Mouse (Mus musculus): ENCODE measurements around the gene Cd300lg. TPM values are rescaled to one million over a fixed set of nuclear protein-coding genes. Genes with fewer than 3 reads are reported as not detected.

Cd300lg gene
- total and polyA plus RNA-seq, 3 experiments: 0.08 to 0.26 TPM; not detected in 1

DNA sequence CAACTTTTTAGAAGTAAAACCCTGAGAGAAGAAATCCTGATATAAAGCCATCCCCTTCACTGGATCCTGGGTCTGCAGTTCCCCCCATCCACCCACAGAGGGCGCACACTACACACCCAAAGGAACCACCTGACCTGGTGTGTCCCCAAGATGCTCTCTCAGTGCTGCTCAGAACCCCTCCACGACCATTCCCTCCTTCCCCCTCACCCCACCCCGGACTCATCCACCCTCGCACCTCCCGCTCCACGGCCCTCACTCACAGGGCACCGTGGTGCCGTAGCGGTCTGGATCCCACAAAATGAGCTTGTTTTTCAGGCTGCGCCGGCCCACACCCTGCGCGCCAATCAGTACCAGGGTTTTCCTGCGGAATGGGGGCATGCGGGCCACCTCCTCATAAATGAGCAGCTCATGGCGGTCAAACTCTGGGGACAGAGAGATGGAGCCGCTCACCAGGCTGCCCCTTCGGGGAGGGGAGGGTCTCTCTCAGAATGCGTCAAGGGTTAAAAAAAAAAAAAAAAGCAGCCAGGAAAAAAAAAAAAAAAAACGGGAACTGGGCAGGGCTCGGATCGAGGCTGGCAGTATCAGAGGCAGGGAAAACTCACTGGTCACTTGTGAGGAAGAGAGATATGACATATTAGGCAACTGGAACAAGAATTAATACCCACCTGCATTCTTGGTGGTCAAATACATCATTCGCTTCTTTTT is 20.1 kb downstream of the Cd300lg start:
- no peaks in the 10 kb centered on the region for H3K9me3 ChIP-seq (replicated peaks; ENCODE audit: insufficient read depth, low read length)
- H3K4me3 ChIP-seq (ENCODE audit: control insufficient read depth in 1 of 2, insufficient read depth in 1 of 2, low read depth in 2 of 2, low read length in 2 of 2): no peak overlapping the region
- H3K36me3 ChIP-seq (ENCODE audit: control insufficient read depth in 1 of 2, insufficient read depth in 2 of 2, low read length in 2 of 2): no peaks in the 10 kb centered on the region; a peak in 2 of 4 replicates
- TF ChIP-seq RCOR1 (IDR thresholded peaks at IDR 0.05; ENCODE audit: low read depth, low read length) (no peak), E2F4 (IDR thresholded peaks at IDR 0.05; ENCODE audit: borderline replicate concordance, low read depth, low read length) (no peak), NRF1 (IDR thresholded peaks at IDR 0.05; ENCODE audit: insufficient read depth, low read depth, low read length, poor library complexity, severe bottlenecking) (no peak), MYB (IDR thresholded peaks at IDR 0.05; ENCODE audit: low read depth, low read length) (no peak), ZMIZ1 (IDR thresholded peaks at IDR 0.05; ENCODE audit: low read depth, low read length) (no peak), GABPA (IDR thresholded peaks at IDR 0.05; ENCODE audit: low read depth, low read length) (no peak), POLR2AphosphoS5 (IDR thresholded peaks at IDR 0.05; ENCODE audit: borderline replicate concordance, low read depth, low read length) (no peak), BHLHE40 (IDR thresholded peaks at IDR 0.05; ENCODE audit: borderline replicate concordance, low read depth, low read length) (no peak), UBTF (IDR thresholded peaks at IDR 0.05; ENCODE audit: borderline replicate concordance, insufficient read depth, low read depth, low read length) (no peak), SIN3A (IDR thresholded peaks at IDR 0.05; ENCODE audit: low read length) (0 out of 2 replicates have a peak, but pooled peaks have one; percentile 30), POLR2A (IDR thresholded peaks at IDR 0.05; ENCODE audit: control insufficient read depth in 1 of 2, insufficient read depth in 1 of 2, low read depth in 1 of 2, low read length in 2 of 2, poor library complexity in 1 of 2) (no peak), ZNF384 (IDR thresholded peaks at IDR 0.05; ENCODE audit: low read depth, low read length) (peak; percentile 90), ZKSCAN1 (IDR thresholded peaks at IDR 0.05; ENCODE audit: low read depth, low read length) (no peak), NELFE (IDR thresholded peaks at IDR 0.05; ENCODE audit: low read depth, low read length) (no peak), TBP (IDR thresholded peaks at IDR 0.05; ENCODE audit: low read depth, low read length) (no peak), USF2 (IDR thresholded peaks at IDR 0.05; ENCODE audit: borderline replicate concordance in 1 of 2, insufficient read depth in 1 of 2, low read depth in 1 of 2, low read length in 2 of 2) (no peak), JUND (IDR thresholded peaks at IDR 0.05; ENCODE audit: low read depth, low read length) (no peak), MAX (IDR thresholded peaks at IDR 0.05; ENCODE audit: low read length) (no peak), TAL1 (IDR thresholded peaks at IDR 0.05; ENCODE audit: low read length) (no peak), GATA1 (IDR thresholded peaks at IDR 0.05; ENCODE audit: low read depth, low read length) (no peak), CTCF (IDR thresholded peaks at IDR 0.05 in 2 of 3, conservative IDR thresholded peaks at IDR 0.05 in 1 of 3; ENCODE audit: control insufficient read depth in 1 of 3, insufficient read depth in 1 of 3, low read depth in 2 of 3, low read length in 3 of 3, poor library complexity in 1 of 3, severe bottlenecking in 1 of 3) (peak; percentile 97 to 99 (median 97)), MXI1 (IDR thresholded peaks at IDR 0.05; ENCODE audit: low read depth, low read length) (no peak), EP300 (IDR thresholded peaks at IDR 0.05; ENCODE audit: low read depth in 1 of 2, low read length in 2 of 2) (no peak), MAZ (IDR thresholded peaks at IDR 0.05; ENCODE audit: low read depth, low read length) (no peak), MYC (IDR thresholded peaks at IDR 0.05; ENCODE audit: low read depth, low read length) (no peak), RAD21 (IDR thresholded peaks at IDR 0.05; ENCODE audit: low read depth, low read length) (peak; percentile 96), ZC3H11A (IDR thresholded peaks at IDR 0.05; ENCODE audit: low read depth, low read length) (peak; percentile 87), CHD2 (IDR thresholded peaks at IDR 0.05; ENCODE audit: low read length) (no peak), SMC3 (IDR thresholded peaks at IDR 0.05; ENCODE audit: low read depth, low read length) (peak; percentile 96), USF1 (IDR thresholded peaks at IDR 0.05; ENCODE audit: low read depth, low read length) (peak; percentile 83), MAFK (IDR thresholded peaks at IDR 0.05; ENCODE audit: borderline replicate concordance, low read depth, low read length) (no peak), MEF2A (IDR thresholded peaks at IDR 0.05; ENCODE audit: extremely low read depth, insufficient replicate concordance, low read depth, low read length, poor library complexity, severe bottlenecking) (no peak), TCF12 (IDR thresholded peaks at IDR 0.05; ENCODE audit: low read depth, low read length) (no peak), ELF1 (IDR thresholded peaks at IDR 0.05; ENCODE audit: low read depth, low read length) (no peak), KAT2A (conservative IDR thresholded peaks at IDR 0.05; ENCODE audit: low read depth, low read length) (no peak), CHD1 (IDR thresholded peaks at IDR 0.05; ENCODE audit: low read depth, low read length) (no peak), ETS1 (IDR thresholded peaks at IDR 0.05; ENCODE audit: low read depth, low read length) (no peak)
- no peaks in the 10 kb centered on the region for H3K27me3 ChIP-seq (ENCODE audit: control insufficient read depth in 1 of 2, insufficient read depth in 2 of 2, low read length in 2 of 2)
- no peaks in the 10 kb centered on the region for H3K79me2 ChIP-seq (ENCODE audit: control insufficient read depth, insufficient read depth, low read length, poor library complexity)
- DNase-seq (ENCODE audit: low read depth, low spot score): peak; percentile 84
- H3K27ac ChIP-seq (ENCODE audit: control insufficient read depth, low read depth, low read length): no peak overlapping the region
- no peak overlapping the region for H3K9ac ChIP-seq (ENCODE audit: control insufficient read depth, low read depth, low read length, poor library complexity, severe bottlenecking)
- no peaks in the 10 kb centered on the region for H3K4me1 ChIP-seq (ENCODE audit: control insufficient read depth in 1 of 2, insufficient read depth in 2 of 2, low read length in 2 of 2)

All from MEL (cell line).